Mouse (Mus musculus): ENCODE results near the gene Ptprg. TPM values are rescaled to one million over a fixed set of nuclear protein-coding genes. Genes with fewer than 3 reads are reported as not detected.

Gene Ptprg
- polyA plus RNA-seq, 1 experiment from 2014 or later = 47.9 TPM

DNA sequence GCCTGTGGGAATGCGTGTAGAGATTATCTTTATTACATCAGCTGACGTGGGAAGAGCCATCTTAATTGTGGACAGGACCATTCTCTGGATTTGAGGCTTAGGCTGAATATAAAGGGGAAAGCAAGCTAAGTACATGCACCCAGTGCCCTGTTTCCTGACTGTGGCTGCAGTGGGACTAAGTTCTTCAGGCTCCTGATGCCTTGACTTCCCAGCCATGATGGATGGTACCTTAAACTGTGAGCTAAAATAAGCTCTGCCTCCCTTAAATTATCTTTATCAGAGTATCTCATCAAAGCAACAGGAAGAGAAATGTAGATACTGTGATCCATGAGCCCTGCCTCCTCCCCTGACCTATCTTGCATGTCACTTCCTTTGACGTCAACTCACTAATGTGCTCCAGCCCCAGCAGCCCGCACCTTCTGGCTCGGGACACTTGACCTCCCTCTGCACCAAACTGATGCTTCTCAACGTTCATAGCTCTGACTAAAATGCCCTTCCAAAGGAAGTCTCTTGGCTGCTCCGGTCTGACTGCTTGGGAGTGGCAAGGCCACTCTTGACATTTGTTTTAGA, 578.8 kb downstream of the Ptprg start:
- WGBS = 67% methylated on average over 7 of the region's 7 CpGs
- no peak overlapping the region for H3K27ac ChIP-seq
- 0 out of 2 replicates have a peak, but pooled peaks cover 3% of the 10 kb centered on the region for H3K36me3 ChIP-seq
- H3K4me2 ChIP-seq (replicated peaks) = no peak overlapping the region
- H3K9ac ChIP-seq = no peak overlapping the region
- H3K9me3 ChIP-seq = no peaks in the 10 kb centered on the region
- no peak overlapping the region for H3K4me3 ChIP-seq
- H3K4me1 ChIP-seq = no peaks in the 10 kb centered on the region
- ATAC-seq (ENCODE audit: insufficient number of reproducible peaks, insufficient read depth, low FRiP score, low TSS enrichment) = no peak
- H3K27me3 ChIP-seq = no peaks in the 10 kb centered on the region

DNA sequence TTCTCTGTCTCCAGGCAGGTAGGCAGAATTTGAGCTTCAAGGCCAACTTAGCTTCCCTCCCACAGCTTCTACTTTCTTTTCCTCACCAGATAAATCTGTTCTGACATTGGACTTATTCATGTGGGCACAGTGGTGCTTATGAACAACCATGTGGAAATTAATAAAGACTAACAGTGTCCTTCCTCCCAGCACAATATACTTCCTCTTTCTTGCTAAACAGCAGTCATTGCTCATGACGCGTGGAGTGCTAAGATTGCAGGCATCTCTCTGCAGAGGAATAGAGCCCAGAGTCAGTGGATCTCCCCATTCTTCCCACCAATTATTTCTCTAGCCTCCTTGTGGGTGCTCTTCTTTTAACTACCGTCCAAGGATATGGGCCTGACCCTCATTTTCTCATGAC, 579.8 kb downstream of the Ptprg start:
- Histone ChIP-seq H3K36me3 (0 out of 2 replicates have a peak, but pooled peaks cover 3% of the 10 kb centered on the region), H3K9ac (no peak overlapping the region), H3K4me3 (no peak overlapping the region), H3K27ac (no peak overlapping the region), H3K27me3 (no peaks in the 10 kb centered on the region), H3K4me2 (replicated peaks) (no peak overlapping the region), H3K4me1 (no peaks in the 10 kb centered on the region), H3K9me3 (no peaks in the 10 kb centered on the region)
- no peak for ATAC-seq (ENCODE audit: insufficient number of reproducible peaks, insufficient read depth, low FRiP score, low TSS enrichment)
- 87% methylated on average over 3 of the region's 3 CpGs for WGBS

DNA sequence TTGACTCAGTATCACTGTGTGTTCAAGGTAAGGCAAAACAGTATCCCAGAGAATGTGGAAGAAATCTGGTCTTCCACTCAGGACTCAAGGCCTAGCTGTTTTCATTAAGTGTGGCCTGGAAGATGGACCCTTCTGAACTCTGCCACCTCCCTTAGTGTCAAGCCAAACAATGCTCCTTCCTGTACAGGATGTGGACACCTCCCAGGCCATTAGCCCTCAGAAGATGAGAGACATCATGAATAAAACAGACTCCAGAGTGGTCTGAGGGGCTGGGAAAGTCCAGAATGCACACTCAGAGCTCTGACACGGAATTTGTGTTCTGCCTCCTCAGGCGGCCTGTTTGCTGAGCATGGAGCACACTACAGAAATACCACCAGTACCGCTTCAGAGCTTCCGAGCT, 581.2 kb downstream of the Ptprg start:
- Histone ChIP-seq H3K9ac (no peak overlapping the region), H3K27me3 (no peaks in the 10 kb centered on the region), H3K4me2 (replicated peaks) (no peak overlapping the region), H3K4me1 (no peaks in the 10 kb centered on the region), H3K4me3 (no peak overlapping the region), H3K9me3 (no peaks in the 10 kb centered on the region), H3K27ac (no peak overlapping the region), H3K36me3 (0 out of 2 replicates have a peak, but pooled peaks cover 3% of the 10 kb centered on the region)
- 88% methylated on average over 4 of the region's 4 CpGs for WGBS
- ATAC-seq (ENCODE audit: insufficient number of reproducible peaks, insufficient read depth, low FRiP score, low TSS enrichment) = no peak

DNA sequence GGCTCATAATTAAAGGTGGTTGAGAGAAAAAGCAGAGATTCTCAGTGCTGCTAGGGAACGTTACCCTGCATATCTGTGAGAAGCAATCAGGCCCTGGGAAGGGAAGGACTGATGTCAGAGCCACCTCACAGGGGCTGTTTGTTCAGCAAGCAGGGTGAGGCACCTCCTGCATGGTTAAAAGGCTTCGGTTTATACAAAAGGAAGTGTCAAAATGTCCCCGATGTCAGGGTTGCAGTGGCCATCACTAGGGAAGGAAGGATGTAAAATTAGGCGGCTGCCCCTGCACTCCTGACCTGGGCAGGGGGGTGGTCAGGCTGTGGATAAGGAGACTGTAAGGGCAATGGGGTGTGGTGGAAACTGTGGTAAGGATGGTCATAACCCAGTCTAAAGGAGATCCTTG, 583.2 kb downstream of the Ptprg start:
- Histone ChIP-seq H3K4me1 (no peaks in the 10 kb centered on the region), H3K4me2 (replicated peaks) (no peak overlapping the region), H3K4me3 (no peak overlapping the region), H3K27me3 (no peaks in the 10 kb centered on the region), H3K36me3 (0 out of 2 replicates have a peak, but pooled peaks cover 3% of the 10 kb centered on the region), H3K9me3 (no peaks in the 10 kb centered on the region), H3K27ac (no peak overlapping the region), H3K9ac (no peak overlapping the region)
- 69% methylated on average over 4 of the region's 4 CpGs for WGBS
- no peak for ATAC-seq (ENCODE audit: insufficient number of reproducible peaks, insufficient read depth, low FRiP score, low TSS enrichment)

DNA sequence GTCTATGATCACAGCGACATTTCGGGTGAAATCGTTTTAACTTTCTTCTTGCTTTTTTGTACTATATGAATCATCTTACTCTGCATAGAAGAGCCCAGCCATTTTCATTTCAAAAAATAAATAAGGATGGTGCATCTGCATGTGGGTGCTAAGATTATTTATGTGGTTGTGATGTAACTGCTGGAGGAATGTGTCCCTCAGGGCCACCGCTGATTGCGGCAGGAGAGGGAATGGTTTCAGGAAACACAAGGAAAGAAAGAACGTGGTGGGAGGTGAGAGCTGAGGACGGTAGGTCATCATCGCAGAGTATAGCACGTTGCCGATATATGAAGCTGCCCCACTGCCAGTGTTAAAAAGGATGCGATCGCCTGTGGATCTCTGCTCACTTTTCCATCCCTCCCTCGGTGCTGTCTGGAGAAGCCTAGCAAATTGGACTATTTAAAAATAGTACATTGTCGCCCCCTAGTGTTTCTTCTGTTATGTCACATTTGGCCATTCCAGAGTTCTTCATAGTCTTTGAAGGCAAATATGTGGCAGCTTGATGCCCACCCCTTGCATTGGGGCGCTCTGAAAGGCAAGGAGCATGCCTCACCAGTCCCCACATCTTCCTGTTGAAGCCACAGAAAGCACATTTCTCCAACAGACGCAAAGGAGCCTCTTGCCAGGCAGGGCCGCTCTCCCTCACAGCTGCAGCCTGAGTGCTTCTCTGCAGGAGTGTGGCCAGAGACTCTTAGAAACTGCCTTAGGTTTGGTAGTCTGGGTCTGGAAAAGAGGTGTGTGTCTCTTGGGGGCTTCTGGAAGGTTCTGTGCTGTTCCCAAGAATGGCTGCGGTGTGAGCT, 586.5 kb downstream of the Ptprg start:
- no peak for ATAC-seq (ENCODE audit: insufficient number of reproducible peaks, insufficient read depth, low FRiP score, low TSS enrichment)
- Histone ChIP-seq H3K36me3 (0 out of 2 replicates have a peak, but pooled peaks cover 5% of the 10 kb centered on the region), H3K4me1 (no peaks in the 10 kb centered on the region), H3K27ac (no peak overlapping the region), H3K4me3 (no peak overlapping the region), H3K4me2 (replicated peaks) (no peak overlapping the region), H3K9ac (no peak overlapping the region), H3K9me3 (no peaks in the 10 kb centered on the region), H3K27me3 (no peaks in the 10 kb centered on the region)
- 46% methylated on average over 18 of the region's 18 CpGs for WGBS

DNA sequence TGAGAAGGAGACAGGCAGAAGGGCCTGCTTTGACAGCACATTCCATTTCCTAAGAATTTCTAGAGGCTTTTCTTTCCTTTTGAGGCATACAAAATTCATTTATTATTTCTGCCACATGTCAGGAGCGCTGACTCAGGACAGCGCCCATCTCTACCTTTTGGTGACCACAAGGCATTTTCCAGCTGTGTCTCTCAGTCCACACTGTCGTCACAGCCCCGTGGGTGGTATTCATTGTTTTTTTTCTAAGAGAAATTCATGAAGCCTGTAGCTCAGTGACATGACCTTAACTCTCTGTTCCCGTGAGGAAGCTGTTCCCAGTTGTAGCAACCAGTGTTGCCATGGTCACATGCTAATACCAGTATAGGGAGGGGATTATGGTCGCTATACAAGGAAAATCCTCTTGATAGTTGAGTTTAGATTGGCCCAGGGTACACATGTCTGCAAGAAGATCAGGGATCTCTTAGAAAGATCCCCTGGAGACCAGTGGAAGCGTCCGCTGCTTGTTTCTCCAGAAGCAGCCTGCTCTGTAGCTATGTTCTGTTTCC, 590.7 kb downstream of the Ptprg start:
- H3K9ac ChIP-seq = no peak overlapping the region
- WGBS = 67% methylated on average over 8 of the region's 8 CpGs
- 0 out of 2 replicates have a peak, but pooled peaks cover 16% of the 10 kb centered on the region for H3K36me3 ChIP-seq
- no peak for ATAC-seq (ENCODE audit: insufficient number of reproducible peaks, insufficient read depth, low FRiP score, low TSS enrichment)
- H3K27ac ChIP-seq = no peak overlapping the region
- no peaks in the 10 kb centered on the region for H3K9me3 ChIP-seq
- no peaks in the 10 kb centered on the region for H3K4me1 ChIP-seq
- H3K4me2 ChIP-seq (replicated peaks) = no peak overlapping the region
- H3K4me3 ChIP-seq = no peak overlapping the region
- H3K27me3 ChIP-seq = no peaks in the 10 kb centered on the region

DNA sequence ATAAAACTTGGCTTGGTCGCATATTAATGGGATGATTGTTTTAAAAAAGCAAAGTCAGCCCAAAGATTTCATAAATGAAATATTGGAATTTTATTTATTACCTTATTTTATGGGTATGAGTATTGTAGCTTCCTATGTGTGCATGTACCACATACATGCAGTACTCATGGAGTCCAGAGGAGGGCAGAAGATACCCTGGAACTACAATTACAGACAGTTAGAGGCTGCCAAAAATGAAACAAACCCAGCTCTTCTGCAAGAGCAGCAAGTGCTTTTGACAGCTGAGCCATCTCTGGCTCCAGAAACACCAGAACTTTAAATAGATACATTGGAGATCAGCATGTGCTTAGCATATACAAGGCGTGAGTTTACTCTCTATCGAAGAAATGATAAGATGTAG, 592.6 kb downstream of the Ptprg start:
- Histone ChIP-seq H3K9ac (no peak overlapping the region), H3K27ac (no peak overlapping the region), H3K4me2 (replicated peaks) (no peak overlapping the region), H3K27me3 (no peaks in the 10 kb centered on the region), H3K4me1 (no peaks in the 10 kb centered on the region), H3K9me3 (no peaks in the 10 kb centered on the region), H3K4me3 (no peak overlapping the region), H3K36me3 (0 out of 2 replicates have a peak, but pooled peaks cover 16% of the 10 kb centered on the region)
- no peak for ATAC-seq (ENCODE audit: insufficient number of reproducible peaks, insufficient read depth, low FRiP score, low TSS enrichment)
- WGBS = 88% methylated on average over 3 of the region's 3 CpGs

DNA sequence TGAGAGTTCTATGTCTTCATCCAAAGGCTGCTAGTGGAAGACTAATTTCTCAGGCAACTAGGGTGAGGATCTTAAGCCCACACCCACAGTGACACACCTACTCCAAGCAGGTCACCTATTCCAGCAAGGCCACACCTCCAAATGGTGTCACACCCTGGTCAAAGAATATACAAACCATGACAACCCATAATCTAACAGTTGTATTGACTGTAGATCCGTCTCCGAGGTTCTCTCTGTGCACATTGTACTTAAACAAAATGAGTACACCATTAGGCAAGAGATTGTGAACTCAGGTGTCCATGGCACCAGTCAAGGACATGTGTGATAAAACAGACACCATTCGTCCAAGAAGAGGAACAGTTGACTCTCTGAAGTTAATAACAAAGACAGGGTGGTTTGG, 596.2 kb downstream of the Ptprg start:
- 81% methylated on average over 3 of the region's 3 CpGs for WGBS
- Histone ChIP-seq H3K4me1 (no peaks in the 10 kb centered on the region), H3K4me2 (replicated peaks) (no peak overlapping the region), H3K27me3 (no peaks in the 10 kb centered on the region), H3K9me3 (no peaks in the 10 kb centered on the region), H3K9ac (no peak overlapping the region), H3K36me3 (peaks cover 15% of the 10 kb centered on the region; the same call in 1 of the 2 replicates), H3K27ac (no peak overlapping the region), H3K4me3 (no peak overlapping the region)
- ATAC-seq (ENCODE audit: insufficient number of reproducible peaks, insufficient read depth, low FRiP score, low TSS enrichment) = no peak

DNA sequence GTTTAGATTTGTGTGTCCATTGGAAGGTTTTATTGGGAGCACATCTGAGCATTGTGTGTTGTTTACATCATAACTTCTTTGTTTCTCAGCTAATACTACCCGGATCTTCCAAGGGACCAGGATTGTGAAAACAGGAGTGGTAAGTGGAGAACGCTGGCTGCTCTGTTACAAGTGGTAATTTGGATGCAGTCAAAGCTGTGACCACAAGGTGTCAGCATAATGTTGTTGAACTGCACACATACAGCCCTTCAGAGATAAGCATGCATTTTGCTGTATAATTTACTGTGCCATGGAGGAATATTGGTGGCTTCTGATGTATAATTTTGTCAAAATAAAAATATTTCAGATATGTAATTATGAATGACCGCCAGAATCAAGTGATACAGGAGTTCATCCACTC, 598.6 kb downstream of the Ptprg start:
- H3K4me2 ChIP-seq (replicated peaks) = no peak overlapping the region
- 45% methylated on average over 3 of the region's 3 CpGs for WGBS
- peaks cover 7% of the 10 kb centered on the region; the same call in 1 of the 2 replicates for H3K36me3 ChIP-seq
- H3K4me1 ChIP-seq = no peaks in the 10 kb centered on the region
- no peak overlapping the region for H3K9ac ChIP-seq
- no peak overlapping the region for H3K4me3 ChIP-seq
- no peaks in the 10 kb centered on the region for H3K9me3 ChIP-seq
- no peaks in the 10 kb centered on the region for H3K27me3 ChIP-seq
- H3K27ac ChIP-seq = no peak overlapping the region
- no peak for ATAC-seq (ENCODE audit: insufficient number of reproducible peaks, insufficient read depth, low FRiP score, low TSS enrichment)

DNA sequence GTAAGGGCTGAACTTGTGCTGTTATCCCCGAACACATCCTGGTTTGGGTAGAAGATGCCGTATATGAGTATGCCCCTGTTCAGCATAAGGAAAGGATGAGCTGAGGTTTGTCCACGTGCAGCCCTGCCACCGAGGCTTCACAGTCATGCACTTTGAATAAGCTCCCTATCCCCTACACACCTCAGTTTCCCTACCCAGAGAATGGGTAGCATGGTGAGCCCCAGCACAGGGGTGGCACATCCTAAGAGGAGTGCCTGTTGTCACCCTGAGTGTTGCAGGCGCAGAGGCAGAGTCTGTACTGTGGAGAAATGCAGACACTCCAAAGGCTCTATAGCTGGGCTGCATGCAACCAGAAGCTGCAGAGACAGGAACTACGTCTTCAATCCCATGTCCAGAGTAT, 599.4 kb downstream of the Ptprg start:
- ATAC-seq (ENCODE audit: insufficient number of reproducible peaks, insufficient read depth, low FRiP score, low TSS enrichment) = no peak
- Histone ChIP-seq H3K27ac (no peak overlapping the region), H3K4me2 (replicated peaks) (no peak overlapping the region), H3K36me3 (peaks cover 7% of the 10 kb centered on the region; the same call in 1 of the 2 replicates), H3K4me3 (no peak overlapping the region), H3K9ac (no peak overlapping the region), H3K9me3 (no peaks in the 10 kb centered on the region), H3K4me1 (no peaks in the 10 kb centered on the region), H3K27me3 (no peaks in the 10 kb centered on the region)
- 93% methylated on average over 6 of the region's 6 CpGs for WGBS

DNA sequence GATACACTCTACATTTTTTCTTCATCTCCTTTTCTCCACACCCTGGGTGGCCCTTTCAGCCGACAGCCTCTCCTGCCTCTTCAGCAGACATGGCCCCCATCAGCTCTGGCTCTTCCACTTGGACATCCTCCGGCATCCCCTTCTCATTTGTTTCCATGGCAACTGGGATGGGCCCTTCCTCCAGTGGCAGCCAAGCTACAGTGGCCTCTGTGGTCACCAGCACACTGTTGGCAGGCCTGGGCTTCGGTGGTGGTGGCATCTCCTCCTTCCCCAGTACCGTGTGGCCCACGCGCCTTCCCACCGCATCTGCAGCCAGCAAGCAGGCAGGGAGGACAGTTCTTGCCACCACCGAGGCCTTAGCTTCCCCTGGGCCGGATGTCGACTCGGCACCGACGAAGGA, 600.3 kb downstream of the Ptprg start:
- peaks cover 4% of the 10 kb centered on the region; the same call in 1 of the 2 replicates for H3K36me3 ChIP-seq
- no peaks in the 10 kb centered on the region for H3K9me3 ChIP-seq
- no peaks in the 10 kb centered on the region for H3K27me3 ChIP-seq
- H3K4me3 ChIP-seq = no peak overlapping the region
- H3K4me2 ChIP-seq (replicated peaks) = no peak overlapping the region
- 0 out of 2 replicates have a peak, but pooled peaks have one; percentile 41 for ATAC-seq (ENCODE audit: insufficient number of reproducible peaks, insufficient read depth, low FRiP score, low TSS enrichment)
- no peaks in the 10 kb centered on the region for H3K4me1 ChIP-seq
- H3K27ac ChIP-seq = no peak overlapping the region
- no peak overlapping the region for H3K9ac ChIP-seq
- WGBS = 84% methylated on average over 13 of the region's 13 CpGs
